In genomic region chr9:116177108-116177507, GRCm38 (mm10) we compare ENCODE assay signal across 12 mouse cellular contexts.
"Had no signal": no experiment of that assay in that cellular context is flagged by ENCODE, and none has a peak within 500 bp of the region (broad histone marks: within the 10 kb centered on the region; RNA-seq: fewer than 3 reads in every experiment).

No protein-coding gene starts in this region.

- DNase-seq: retina, postnatal 1 day; right cerebral cortex, adult 18-20 months; right cerebral cortex, postnatal 14 days; right cerebral cortex, postnatal 25 days; right cerebral cortex, postnatal 4 days; spleen, adult 18-20 months; thymus, adult 18-20 months; thymus, adult 2 months; thymus, postnatal 14 days; thymus, postnatal 25 days; thymus, postnatal 36 days; thymus, postnatal 4 days had no signal
